Mouse (Mus musculus): Measurements from ENCODE around the gene Ceacam15. TPM values are rescaled to one million over a fixed set of nuclear protein-coding genes. Genes with fewer than 3 reads are reported as not detected.
A peak's percentile ranks its signal among the peaks of the same experiment; 100 is the strongest.
"Not testable (repeated sequence)": the region's sequence is repeated elsewhere in the genome, so short reads cannot be mapped to it uniquely, and the experiment has no call there.

Ceacam15 gene
- not detected in 2 replicates for polyA plus RNA-seq (2012; rRNA removed)

DNA sequence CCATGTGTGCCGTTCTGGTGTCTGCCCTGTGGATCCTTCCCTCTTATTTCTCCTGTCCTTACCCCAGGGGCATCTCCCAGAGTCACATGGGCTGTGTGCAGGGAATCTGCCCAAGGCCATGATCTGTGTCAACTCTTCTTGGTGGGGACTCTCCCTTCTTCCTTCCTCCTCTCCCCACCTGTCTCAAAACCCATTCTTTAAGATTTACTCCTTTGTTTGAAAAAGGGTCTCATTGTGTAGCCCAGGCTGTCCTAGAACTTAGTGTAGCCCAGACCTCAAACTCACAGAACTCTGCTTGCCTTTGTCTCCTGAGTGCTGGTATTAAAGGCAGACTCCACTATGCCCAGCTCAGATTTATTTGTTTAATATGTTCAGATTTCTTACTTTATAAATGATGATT lies at the start of gene Ceacam15:
Ceacam15 (minus strand) TSS at position 101 of the 400 bp plus-strand sequence.
- 39% methylated on average over 1 of the region's 1 CpGs for WGBS
- no peaks in the 10 kb centered on the region for H3K4me1 ChIP-seq (ENCODE audit: control insufficient read depth, insufficient read depth, low read length)
- H3K4me3 ChIP-seq (replicated peaks; ENCODE audit: extremely low read depth, low read depth, low read length) = no peak within 1 kb of the TSS
- DNase-seq = no peak
- TF ChIP-seq CTCF (IDR thresholded peaks at IDR 0.05; ENCODE audit: insufficient read depth, low read length) = no peak
- no peak for TF ChIP-seq POLR2A (IDR thresholded peaks at IDR 0.05; ENCODE audit: borderline replicate concordance, extremely low read depth, low read depth, low read length)

DNA sequence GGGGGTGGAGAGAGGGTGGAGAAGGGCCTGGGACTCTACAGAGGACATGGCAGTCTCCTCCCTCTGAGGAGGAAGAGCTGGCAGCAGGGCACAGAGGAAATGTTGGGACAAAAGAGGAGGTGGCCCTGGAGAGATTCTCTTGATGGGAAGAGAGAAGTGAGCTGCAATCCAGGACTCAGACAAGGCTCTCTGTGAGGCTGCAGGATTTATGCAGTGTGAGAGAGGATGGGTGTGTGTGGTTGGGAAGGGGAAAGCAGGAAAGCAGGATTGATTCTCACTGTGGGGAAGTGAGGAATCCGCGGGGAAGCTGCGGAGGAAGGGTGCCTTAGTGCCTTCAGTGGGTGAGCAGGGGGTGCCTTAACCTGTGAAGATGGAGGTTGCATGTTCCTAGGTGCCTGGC lies 47.0 kb upstream of the Ceacam15 start:
- DNase-seq; H3K4me1 ChIP-seq (ENCODE audit: control insufficient read depth, insufficient read depth, low read length); H3K4me3 ChIP-seq (replicated peaks; ENCODE audit: extremely low read depth, low read depth, low read length): not testable (repeated sequence)
- WGBS = 64% methylated on average over 3 of the region's 3 CpGs

DNA sequence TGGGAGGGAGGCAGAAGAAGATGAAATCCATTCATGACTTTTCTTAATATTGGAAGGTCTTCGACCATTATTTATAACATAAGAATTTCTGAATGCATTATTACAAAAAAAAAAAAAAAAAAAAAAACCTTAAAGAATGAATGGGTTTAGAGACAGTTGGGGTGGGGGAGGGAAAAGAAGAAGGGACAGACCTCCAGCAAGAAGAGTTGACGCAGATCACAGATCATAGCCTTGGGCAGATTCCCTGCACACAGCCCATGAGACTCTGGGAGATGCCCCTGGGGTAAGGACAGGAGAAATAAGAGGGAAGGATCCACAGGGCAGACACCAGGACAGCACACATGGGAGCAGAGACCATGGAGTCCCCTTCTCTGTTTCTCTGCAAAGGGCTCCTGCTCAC lies 46.1 kb upstream of the Ceacam15 start, which contains the start of gene Ceacam9:
Ceacam9 (plus strand) TSS at position 301 of the 400 bp plus-strand sequence.
- WGBS = 89% methylated on average over 2 of the region's 2 CpGs
- Histone ChIP-seq H3K4me1 (ENCODE audit: control insufficient read depth, insufficient read depth, low read length) (no peaks in the 10 kb centered on the region), H3K4me3 (replicated peaks; ENCODE audit: extremely low read depth, low read depth, low read length) (no peak within 1 kb of the TSS)
- TF ChIP-seq POLR2A (IDR thresholded peaks at IDR 0.05; ENCODE audit: borderline replicate concordance, extremely low read depth, low read depth, low read length) (no peak), CTCF (IDR thresholded peaks at IDR 0.05; ENCODE audit: insufficient read depth, low read length) (no peak)
- no peak for DNase-seq

DNA sequence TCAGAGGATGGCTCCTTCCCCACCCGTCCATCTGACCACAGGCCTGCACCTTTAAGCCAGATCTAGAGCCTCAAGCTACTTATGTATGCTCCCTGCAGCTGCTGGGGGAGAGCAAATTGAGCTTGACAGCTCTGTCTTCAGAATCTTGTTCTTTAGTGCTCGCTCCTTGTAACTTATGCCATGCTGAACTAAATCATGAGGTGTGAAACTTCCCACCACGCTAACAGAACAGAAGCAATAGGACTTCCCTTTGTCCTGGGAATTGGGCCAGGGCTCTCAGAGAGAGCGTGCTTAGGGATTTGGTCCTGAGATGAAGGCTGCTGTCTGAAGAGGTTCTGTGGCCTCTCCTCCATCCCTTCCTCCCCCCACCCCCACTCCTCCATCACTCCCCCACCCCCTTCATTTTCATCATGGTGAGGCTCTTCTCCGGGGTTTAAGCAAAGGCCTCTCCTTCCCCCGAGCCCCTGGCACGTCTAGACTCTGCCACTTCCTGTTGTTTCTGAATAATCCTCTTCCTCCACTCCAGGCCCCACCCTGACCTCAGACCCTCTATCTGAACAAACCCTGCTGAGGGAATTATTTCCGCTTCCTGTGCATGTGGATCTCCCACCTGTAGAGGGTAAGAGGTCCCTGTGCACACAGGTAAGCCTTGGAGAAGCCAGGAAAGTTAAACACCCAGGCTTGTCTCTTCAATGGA lies 41.1 kb upstream of the Ceacam15 start:
- not testable (repeated sequence) for H3K4me1 ChIP-seq (ENCODE audit: control insufficient read depth, insufficient read depth, low read length); H3K4me3 ChIP-seq (replicated peaks; ENCODE audit: extremely low read depth, low read depth, low read length); DNase-seq
- WGBS = 38% methylated on average over 8 of the region's 8 CpGs

DNA sequence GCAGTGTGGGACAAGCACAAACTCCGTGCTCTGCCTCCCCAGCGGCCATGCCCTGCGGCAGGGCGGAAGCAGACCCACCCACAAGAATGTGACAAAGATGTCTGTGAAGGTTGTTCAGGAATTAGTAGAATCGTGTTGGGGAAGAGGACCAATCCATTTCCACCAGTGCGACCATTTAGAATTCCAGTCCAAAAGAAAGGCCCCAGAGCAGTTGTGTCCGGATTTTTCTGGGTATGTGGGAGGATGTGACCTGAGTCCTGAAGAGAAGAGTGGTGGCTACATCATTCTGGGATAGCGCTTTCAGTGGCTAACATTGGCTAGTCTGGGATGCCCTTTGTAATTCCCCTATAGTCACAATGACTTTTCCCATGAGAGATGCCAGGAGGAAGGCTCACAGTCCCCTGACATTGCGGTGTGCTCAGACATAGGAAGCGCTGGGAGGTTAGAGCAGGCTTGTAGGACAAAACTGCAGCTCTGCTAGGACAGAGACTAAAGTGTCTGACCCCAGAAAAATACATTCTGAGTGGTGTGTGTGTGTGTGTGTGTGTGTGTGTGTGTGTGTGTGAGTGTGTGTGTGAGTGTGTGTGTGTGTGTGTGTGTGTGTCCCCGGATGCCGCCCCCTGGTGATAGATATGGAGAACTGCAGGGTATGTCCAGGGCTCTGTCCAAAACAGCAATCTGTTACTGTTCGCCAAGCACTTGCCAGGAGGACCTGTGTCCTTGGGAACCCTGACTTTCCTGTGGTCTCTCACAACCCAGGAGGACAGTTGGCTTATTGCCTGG lies 37.3 kb upstream of the Ceacam15 start:
- TF ChIP-seq POLR2A (IDR thresholded peaks at IDR 0.05; ENCODE audit: borderline replicate concordance, extremely low read depth, low read depth, low read length) = no peak
- no peak for TF ChIP-seq CTCF (IDR thresholded peaks at IDR 0.05; ENCODE audit: insufficient read depth, low read length)
- WGBS = 72% methylated on average over 13 of the region's 13 CpGs
- no peak for DNase-seq
- Histone ChIP-seq H3K4me3 (replicated peaks; ENCODE audit: extremely low read depth, low read depth, low read length) (no peak overlapping the region), H3K4me1 (ENCODE audit: control insufficient read depth, insufficient read depth, low read length) (no peaks in the 10 kb centered on the region)

DNA sequence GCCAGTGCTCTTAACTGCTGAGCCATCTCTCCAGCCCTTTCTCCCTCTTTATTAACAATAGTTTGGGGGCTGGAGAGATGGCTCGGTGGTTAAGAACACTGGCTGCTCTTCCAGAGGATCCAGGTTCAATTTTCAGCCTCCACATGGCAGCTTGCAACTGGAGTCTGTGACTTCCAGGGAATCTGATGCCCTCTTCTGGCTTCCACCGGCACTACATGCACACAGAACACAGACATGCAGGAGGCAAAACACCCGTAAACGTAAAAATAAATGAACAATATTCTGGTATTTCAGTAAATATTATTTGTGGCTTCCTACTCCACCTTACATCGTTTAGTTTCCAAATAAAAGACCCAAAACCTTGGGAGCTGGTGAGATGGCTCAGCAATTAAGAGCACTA lies 35.1 kb upstream of the Ceacam15 start:
- DNase-seq = no peak
- no peaks in the 10 kb centered on the region for H3K4me1 ChIP-seq (ENCODE audit: control insufficient read depth, insufficient read depth, low read length)
- TF ChIP-seq POLR2A (IDR thresholded peaks at IDR 0.05; ENCODE audit: borderline replicate concordance, extremely low read depth, low read depth, low read length) = no peak
- H3K4me3 ChIP-seq (replicated peaks; ENCODE audit: extremely low read depth, low read depth, low read length) = no peak overlapping the region
- WGBS = 77% methylated on average over 5 of the region's 5 CpGs

DNA sequence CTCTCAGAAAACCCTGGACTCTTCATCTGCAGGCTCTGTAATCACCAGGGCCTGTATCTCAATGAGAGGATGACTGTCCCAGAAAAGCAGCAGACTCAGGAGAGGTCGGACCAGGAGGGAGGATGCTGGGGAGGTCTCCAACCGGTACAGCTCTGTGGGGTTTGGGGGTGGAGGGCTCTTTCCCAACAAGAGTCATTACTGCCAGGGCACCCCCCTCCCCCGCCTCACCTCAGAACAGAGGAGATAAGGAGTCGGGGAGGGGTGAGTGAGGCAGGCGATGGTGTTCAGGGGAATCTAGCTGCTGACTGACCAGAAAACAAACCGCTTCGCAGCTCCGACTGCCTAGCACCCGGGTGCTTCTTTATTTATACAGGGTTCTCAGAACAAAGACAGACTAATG lies 32.7 kb upstream of the Ceacam15 start:
- Histone ChIP-seq H3K4me1 (ENCODE audit: control insufficient read depth, insufficient read depth, low read length) (no peaks in the 10 kb centered on the region), H3K4me3 (replicated peaks; ENCODE audit: extremely low read depth, low read depth, low read length) (no peak overlapping the region)
- TF ChIP-seq CTCF (IDR thresholded peaks at IDR 0.05; ENCODE audit: insufficient read depth, low read length) (no peak), POLR2A (IDR thresholded peaks at IDR 0.05; ENCODE audit: borderline replicate concordance, extremely low read depth, low read depth, low read length) (no peak)
- WGBS = 56% methylated on average over 9 of the region's 9 CpGs
- DNase-seq = no peak

DNA sequence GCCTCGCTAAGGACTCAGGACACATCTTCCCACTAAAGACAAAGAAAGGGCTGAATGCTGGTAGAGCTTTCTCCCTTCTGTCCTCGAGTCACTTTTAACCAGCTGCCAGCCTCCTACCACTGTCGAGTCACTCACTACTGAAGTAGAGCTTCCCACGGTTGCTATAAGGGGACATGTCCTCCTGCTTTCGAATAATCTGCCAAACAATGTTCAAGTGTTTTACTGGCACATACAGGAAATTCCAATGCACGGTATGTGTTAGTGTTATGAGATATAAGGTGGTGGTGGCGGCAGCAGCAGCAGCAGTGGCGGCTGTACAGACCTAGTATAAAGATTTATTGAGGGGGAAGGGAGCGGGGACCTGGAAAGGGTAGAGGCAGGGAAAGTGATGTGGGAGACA lies 30.9 kb upstream of the Ceacam15 start:
- TF ChIP-seq CTCF (IDR thresholded peaks at IDR 0.05; ENCODE audit: insufficient read depth, low read length) (no peak), POLR2A (IDR thresholded peaks at IDR 0.05; ENCODE audit: borderline replicate concordance, extremely low read depth, low read depth, low read length) (no peak)
- no peak for DNase-seq
- 16% methylated on average over 9 of the region's 9 CpGs for WGBS

DNA sequence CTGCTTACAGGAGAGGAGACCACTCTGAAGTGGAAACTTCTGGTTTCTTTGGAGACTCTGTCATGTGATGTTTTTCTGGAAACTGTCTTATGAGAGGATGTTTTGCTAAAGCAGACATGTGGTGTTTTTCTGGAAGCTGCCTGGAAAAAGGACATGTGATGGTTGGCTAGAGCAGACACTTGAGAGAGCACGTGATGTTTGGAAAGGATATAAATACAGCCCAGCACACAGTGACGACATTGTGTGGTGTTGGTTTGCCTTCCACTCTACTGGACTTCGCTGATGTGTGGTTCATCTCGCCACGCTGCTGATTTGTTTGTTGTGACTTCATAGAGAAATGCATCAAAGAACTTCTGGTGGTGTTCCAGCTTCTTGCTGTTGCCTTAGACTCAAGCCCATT lies 25.1 kb upstream of the Ceacam15 start:
- Histone ChIP-seq H3K4me3 (replicated peaks; ENCODE audit: extremely low read depth, low read depth, low read length) (no peak overlapping the region), H3K4me1 (ENCODE audit: control insufficient read depth, insufficient read depth, low read length) (no peaks in the 10 kb centered on the region)
- DNase-seq = no peak
- no peak for TF ChIP-seq POLR2A (IDR thresholded peaks at IDR 0.05; ENCODE audit: borderline replicate concordance, extremely low read depth, low read depth, low read length)
- TF ChIP-seq CTCF (IDR thresholded peaks at IDR 0.05; ENCODE audit: insufficient read depth, low read length) = no peak
- 39% methylated on average over 5 of the region's 5 CpGs for WGBS

More for the DNA sequence above, 30.9 kb upstream of the Ceacam15 start:
- Histone ChIP-seq H3K4me1 (ENCODE audit: control insufficient read depth, insufficient read depth, low read length) (no peaks in the 10 kb centered on the region), H3K4me3 (replicated peaks; ENCODE audit: extremely low read depth, low read depth, low read length) (no peak overlapping the region)

DNA sequence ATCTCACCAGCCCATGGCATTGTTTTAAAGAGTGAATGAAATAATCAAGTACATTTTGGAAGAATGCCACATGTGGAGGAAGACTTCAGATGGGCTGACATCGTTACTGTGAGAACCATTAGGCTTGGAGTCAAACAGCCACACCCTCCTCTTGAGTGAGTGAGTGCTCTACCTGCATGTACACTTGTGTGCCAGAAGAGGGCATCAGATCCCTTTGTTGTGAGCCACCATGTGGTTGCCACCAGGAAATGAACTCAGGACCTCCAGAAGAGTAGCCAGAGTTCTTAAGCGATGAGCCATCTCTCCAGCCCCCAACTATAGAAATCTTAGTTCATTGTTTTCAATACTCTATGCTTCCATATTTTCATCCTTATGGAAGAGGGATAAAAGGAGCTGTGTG lies 23.5 kb upstream of the Ceacam15 start:
- no peak for DNase-seq
- WGBS = 34% methylated on average over 2 of the region's 2 CpGs
- H3K4me3 ChIP-seq (replicated peaks; ENCODE audit: extremely low read depth, low read depth, low read length) = no peak overlapping the region
- TF ChIP-seq POLR2A (IDR thresholded peaks at IDR 0.05; ENCODE audit: borderline replicate concordance, extremely low read depth, low read depth, low read length) = no peak
- TF ChIP-seq CTCF (IDR thresholded peaks at IDR 0.05; ENCODE audit: insufficient read depth, low read length) = peak; percentile 37
- no peaks in the 10 kb centered on the region for H3K4me1 ChIP-seq (ENCODE audit: control insufficient read depth, insufficient read depth, low read length)

Measured in lung, adult 2 months (tissue).